Mouse (Mus musculus) heart, postnatal 0 days (tissue): ENCODE measurements around the gene Gm1043. TPM values are rescaled to one million over a fixed set of nuclear protein-coding genes. Genes with fewer than 3 reads are reported as not detected.

Experiments
- ATAC-seq: fragments of 200-750 bp; cut with Nextera tagmentation; 2 replicates; pipeline ENCODE4 v1.8.0; 2017; ENCODE audit warnings: low read depth, moderate number of reproducible peaks, moderate library complexity; ENCODE audit not compliant: insufficient read depth
- DNase-seq: peaks from one replicate; pipeline ENCODE4 v3.0.0-alpha.2; 2016; ENCODE audit warnings: low spot score
- H3K27ac ChIP-seq: fragments of 300-500 bp; sonication (generic); 2 replicates; pipeline ENCODE4 v1.5.1; 2014; ENCODE audit warnings: low read depth, mild to moderate bottlenecking
- H3K27me3 ChIP-seq: fragments of 300-500 bp; sonication (generic); 2 replicates; pipeline ENCODE4 v1.6.1; 2014; ENCODE audit warnings: low read length, mixed read lengths; ENCODE audit not compliant: control insufficient read depth, insufficient read depth
- H3K36me3 ChIP-seq: fragments of 300-500 bp; sonication (generic); replicated peaks from 2 replicates; pipeline ENCODE4 v1.6.1; 2014; ENCODE audit warnings: low read length, mixed read lengths; ENCODE audit not compliant: control insufficient read depth, insufficient read depth
- H3K4me1 ChIP-seq: fragments of 300-500 bp; sonication (generic); 2 replicates; pipeline ENCODE4 v1.6.1; 2014; ENCODE audit warnings: antibody characterized with exemption; ENCODE audit not compliant: control insufficient read depth, insufficient read depth
- H3K4me2 ChIP-seq: fragments of 300-500 bp; sonication (generic); 2 replicates; pipeline ENCODE4 v1.6.1; 2014; ENCODE audit warnings: low read depth, mild to moderate bottlenecking, low read length, moderate library complexity
- H3K4me3 ChIP-seq: fragments of 300-500 bp; sonication (generic); 2 replicates; pipeline ENCODE4 v1.5.1; 2014; ENCODE audit warnings: low read depth, low read length
- H3K9ac ChIP-seq: fragments of 300-500 bp; sonication (generic); replicated peaks from 2 replicates; pipeline ENCODE4 v1.6.1; 2014; ENCODE audit warnings: low read depth, low read length, mixed read lengths
- H3K9me3 ChIP-seq: fragments of 300-500 bp; sonication (generic); replicated peaks from 2 replicates; pipeline ENCODE4 v1.6.1; 2016; ENCODE audit warnings: low read length; ENCODE audit not compliant: control insufficient read depth
- CTCF ChIP-seq: IDR thresholded peaks from 2 replicates; pipeline ENCODE4 v1.5.1; 2016; ENCODE audit warnings: antibody characterized with exemption, control low read depth, low read depth
- EP300 ChIP-seq: IDR thresholded peaks from 2 replicates; pipeline ENCODE4 v1.6.1; 2016; ENCODE audit warnings: antibody characterized with exemption, low read depth
- WGBS: fragments of 180-500 bp; shearing (Covaris S2); extraction: QIAGEN DNeasy Blood & Tissue Kit; methylation state at CpG from one replicate; pipeline ENCODE4 v1.1.7; 2014; 5-methylcytosine and 5-hydroxymethylcytosine counted together
- polyA plus RNA-seq: library from polyadenylated mRNA; unstranded; fragments of >200 nt; fragmentation: Nextera tagmentation; extraction: Ambion mirVana; gene quantifications from 2 replicates; pipeline ENCODE4 v1.2.1, GENCODE M21; 2015
- total RNA-seq: library from RNA; depleted of rRNA; stranded (reverse); fragments of >200 nt; gene quantifications from 2 replicates; pipeline ENCODE4 v1.2.3, GENCODE M21; 2014; ENCODE audit warnings: low replicate concordance; rRNA removed

The Gm1043 gene
- total and polyA plus RNA-seq, 2 experiments from 2014 or later: not detected

GRCm38 (mm10) chr5:37263816-37264215 is 178.6 kb downstream of the Gm1043 start:
- H3K36me3 ChIP-seq: no peaks in the 10 kb centered on the region
- 62% methylated on average over 6 of the region's 6 CpGs for WGBS
- no peak overlapping the region for H3K4me2 ChIP-seq
- TF ChIP-seq EP300 (no peak), CTCF (no peak)
- H3K4me1 ChIP-seq: no peaks in the 10 kb centered on the region
- H3K4me3 ChIP-seq: no peak overlapping the region
- H3K9ac ChIP-seq: no peak overlapping the region
- ATAC-seq: no peak
- H3K27me3 ChIP-seq: no peaks in the 10 kb centered on the region
- no peak for DNase-seq
- no peaks in the 10 kb centered on the region for H3K9me3 ChIP-seq
- no peak overlapping the region for H3K27ac ChIP-seq

Other genes with a start within 250 kb of the Gm1043 start
- 0.12 TPM in 1 of 2 replicates, not detected in the other for gene Ppp2r2c, start 216.9 kb upstream of the Gm1043 start, total RNA-seq
- 0.04 TPM in 1 of 2 replicates, not detected in the other for gene Ppp2r2c, start 216.9 kb upstream of the Gm1043 start, polyA plus RNA-seq
- 17.6 and 18.3 TPM in 2 replicates for gene Wfs1, start 96.2 kb upstream of the Gm1043 start, total RNA-seq
- 14.6 and 14.7 TPM in 2 replicates for gene Wfs1, start 96.2 kb upstream of the Gm1043 start, polyA plus RNA-seq
- gene Crmp1, start 156.6 kb downstream of the Gm1043 start, total RNA-seq: 5.2 and 5.5 TPM in 2 replicates
- gene Crmp1, start 156.6 kb downstream of the Gm1043 start, polyA plus RNA-seq: 1.9 and 2.0 TPM in 2 replicates